Mouse (Mus musculus): ENCODE measurements around the gene Gm45140.

The Gm45140 gene

DNA sequence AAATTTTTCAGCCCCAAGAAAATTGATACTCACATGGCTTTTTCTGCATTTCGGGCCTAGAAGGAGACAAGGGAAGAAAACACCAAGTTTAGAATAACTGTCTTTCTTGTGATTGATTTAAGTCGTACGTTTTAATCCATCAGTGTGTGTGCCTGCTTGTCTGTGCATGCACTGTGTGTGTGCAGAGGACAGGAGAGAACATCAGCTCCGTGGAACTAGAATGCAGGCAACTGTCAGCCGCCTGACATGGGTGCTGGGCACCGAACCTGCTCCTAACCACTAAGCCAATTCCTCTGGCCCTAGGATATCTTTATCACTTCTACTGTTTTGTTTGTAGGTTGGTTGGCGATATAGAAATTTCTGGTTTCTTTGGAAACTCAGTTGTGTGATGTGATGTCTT lies at the start of gene Gm45140:
TSS of gene Gm45140 (minus strand) at position 101 of the 400 bp plus-strand sequence.
- no peak for DNase-seq (ENCODE audit: low spot score)

DNA sequence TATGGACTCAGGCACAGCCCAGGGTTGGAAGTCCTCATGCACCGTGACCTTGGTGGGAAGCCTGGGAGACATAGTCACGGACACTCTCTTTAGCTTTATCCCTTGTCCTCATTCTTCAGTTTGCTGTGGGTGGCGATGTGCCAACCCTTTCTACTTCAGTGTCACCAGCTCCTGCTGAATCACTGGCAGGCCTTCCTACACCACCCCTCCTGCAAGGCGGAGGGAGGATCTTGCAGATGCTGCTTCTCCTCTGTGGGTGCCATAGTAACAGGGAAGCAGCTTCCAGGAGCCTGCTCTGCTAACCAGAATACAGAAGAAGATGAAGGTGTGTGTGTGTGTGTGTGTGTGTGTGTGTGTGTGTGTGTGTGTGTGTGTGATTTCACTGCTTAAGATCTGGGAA lies 47.2 kb upstream of the Gm45140 start:
- DNase-seq (ENCODE audit: low spot score): no peak

DNA sequence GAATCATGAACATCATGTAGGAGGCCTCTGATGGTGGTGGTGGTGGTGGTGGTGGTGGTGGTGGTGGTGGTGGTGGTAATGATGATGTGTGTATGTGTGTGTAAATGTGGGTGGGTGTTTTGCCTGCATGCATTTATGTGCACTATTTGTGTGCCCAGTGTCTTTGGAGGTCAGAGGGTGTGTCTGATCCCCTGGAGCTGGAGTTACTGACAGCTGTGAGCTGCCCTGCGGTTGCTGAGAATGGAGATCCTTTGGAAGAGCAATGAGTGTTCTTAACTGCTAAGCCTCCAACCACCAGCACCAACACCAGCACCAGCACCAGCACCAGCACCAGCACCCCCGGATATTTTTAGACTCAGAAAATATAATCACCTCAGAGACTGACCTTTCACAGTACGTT lies 46.6 kb upstream of the Gm45140 start:
- DNase-seq (ENCODE audit: low spot score): no peak

DNA sequence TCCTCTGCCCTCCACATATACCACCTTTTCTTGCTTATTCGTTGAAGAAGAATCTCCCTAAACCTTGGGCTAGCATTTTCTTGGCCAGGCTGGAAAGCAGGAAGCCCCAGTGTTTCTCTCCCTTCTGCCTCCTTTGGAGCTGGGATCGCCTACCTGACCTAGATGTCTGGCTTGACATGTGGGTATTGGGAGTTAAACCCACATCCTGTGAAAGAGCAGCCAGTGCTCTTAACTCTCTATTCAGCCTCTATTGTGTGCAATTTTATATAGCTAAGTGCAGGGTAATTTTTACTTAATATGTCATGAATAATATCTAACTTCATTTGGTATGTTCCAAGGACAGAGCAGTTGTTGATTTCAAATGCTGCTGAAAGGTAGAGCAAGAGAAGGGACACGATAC lies 44.0 kb upstream of the Gm45140 start:
- DNase-seq (ENCODE audit: low spot score): no peak

DNA sequence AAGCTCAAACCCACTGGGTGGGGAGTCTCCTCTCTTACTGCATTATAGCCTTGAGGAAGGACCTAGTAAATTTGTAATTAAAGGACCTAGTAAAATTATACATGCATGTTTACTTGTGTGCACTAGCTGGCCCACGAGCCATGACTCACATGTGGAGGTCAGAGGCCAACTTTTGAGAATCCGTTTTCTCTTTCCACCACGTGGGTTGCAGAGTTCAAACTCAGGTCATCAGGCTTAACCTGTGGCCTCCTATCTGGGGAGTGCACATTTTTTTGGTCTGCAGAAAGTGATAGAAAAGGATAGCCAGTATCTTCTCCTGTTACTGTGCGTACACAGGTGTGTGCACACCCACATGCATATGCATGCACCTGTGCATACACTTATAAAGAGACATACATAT lies 43.4 kb upstream of the Gm45140 start:
- DNase-seq (ENCODE audit: low spot score): no peak

DNA sequence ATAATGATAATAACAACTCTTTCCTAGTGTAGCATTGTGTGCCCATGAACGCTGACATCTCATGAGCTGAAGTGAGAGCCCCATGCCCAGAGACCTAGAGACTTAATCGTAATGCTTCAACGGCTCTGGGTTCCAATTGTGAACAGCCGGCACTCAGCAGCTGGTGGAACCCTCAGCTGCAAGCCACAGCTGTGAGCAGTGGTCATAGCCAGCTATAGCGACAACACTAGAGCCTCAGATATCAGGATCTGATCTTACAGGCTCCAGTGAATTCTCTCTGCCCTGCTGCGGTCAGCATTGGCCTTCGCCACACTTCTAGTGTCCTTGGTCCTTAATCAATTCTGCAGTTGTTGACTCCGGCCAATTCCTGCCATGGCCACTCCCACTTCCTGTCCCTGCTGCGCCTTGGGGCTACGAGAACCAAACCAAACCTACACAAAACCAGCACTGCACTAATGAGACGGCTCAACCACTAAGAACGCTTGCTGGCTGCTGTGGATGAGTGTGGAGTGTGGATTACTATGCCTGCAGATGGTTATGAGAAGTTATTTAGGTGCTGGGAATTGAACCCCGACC lies 40.6 kb upstream of the Gm45140 start:
- no peak for DNase-seq (ENCODE audit: low spot score)

DNA sequence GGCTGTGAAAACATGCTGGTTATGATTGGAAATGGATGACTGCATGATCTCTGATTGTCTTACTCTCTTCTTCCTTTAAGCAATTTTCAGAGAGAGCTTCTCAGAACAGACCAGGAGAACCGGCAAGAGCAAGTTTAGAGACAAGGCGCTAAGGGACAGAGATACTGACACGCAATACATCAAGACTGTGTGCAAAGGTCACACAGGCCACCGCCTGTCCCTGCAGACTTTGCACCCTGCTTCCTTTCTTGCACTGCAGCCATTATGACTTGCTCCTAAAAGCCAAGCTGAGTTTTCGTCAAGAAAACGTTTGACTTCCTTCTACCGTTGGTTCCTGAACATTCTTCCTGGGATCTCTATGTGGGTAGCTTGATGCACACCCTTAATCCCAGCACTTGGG lies 40.0 kb upstream of the Gm45140 start:
- no peak for DNase-seq (ENCODE audit: low spot score)

DNA sequence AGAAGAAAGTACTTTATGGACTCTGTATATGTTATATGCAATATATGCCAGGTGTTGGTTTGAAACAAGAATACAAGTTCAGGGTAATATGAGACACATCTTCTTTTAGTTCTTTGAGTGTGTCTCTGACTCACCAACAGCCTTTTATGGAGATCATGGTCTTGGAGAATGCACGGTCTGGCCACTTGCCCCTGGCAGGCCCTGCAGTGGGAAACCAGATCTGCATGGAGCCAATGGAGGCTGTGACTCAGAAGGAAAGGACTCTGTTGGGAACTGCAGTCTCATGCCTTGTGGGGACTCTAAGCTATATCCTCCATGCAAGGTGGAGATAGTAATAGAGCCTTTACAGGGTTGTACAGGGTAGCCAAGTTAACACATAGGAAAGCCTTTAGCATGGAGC lies 39.5 kb upstream of the Gm45140 start:
- DNase-seq (ENCODE audit: low spot score): no peak

DNA sequence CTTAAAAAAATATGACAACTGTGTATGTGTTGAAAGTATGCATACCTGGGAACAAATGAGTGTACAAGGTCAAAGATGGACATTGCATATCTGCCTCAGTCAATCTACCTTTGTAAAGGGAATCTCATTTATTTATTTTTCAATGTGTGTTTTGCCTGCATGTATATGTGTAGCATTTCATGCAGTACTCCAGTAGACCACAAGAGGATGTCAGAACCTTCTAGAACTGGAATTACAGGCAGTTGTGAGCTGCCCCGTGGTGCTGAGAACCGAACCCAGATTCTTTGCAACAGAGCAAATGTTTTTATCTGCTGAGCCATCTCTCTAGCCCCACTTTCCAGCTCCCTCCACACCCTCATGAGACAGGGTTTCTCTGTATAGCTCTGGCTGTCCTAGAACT lies 38.4 kb upstream of the Gm45140 start:
- no peak for DNase-seq (ENCODE audit: low spot score)

DNA sequence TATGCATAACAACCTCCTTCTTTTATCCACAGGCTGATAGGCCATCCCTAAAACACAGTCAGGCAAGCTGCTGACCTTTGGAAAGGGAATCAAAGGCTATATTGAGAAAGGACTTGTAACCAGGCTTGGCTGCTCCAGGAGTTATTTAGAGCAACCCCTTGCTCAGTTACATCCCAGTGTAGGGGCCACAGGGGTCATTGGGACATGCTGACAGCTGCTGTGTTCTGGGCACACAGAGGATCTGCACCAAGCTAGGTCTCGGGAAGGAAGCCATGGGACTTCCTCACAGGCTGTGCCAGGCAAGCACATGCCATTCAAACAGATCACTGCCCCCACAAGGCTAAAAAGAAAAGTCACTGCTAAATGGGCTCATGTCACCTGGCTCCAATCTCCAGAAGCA lies 37.5 kb upstream of the Gm45140 start:
- DNase-seq (ENCODE audit: low spot score): no peak

DNA sequence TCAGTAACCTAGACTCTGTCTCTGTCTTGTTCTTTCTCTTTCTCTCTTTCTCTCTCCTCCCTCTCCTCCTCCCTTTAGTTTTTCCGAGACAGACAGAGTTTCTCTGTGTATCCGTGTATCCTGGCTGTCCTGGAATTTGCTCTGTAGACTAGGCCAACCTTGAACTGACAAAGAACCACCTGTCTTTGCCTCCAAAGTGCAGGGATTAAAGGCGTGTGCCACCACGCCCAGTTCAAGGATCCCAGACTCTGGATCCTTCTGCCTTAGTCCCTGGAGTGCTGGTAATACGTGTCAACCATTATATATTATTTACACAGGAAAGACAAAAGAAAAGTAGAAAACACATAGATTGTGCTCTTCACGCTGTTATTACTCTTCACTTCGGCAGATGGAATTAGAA lies 35.6 kb upstream of the Gm45140 start:
- DNase-seq (ENCODE audit: low spot score): no peak

DNA sequence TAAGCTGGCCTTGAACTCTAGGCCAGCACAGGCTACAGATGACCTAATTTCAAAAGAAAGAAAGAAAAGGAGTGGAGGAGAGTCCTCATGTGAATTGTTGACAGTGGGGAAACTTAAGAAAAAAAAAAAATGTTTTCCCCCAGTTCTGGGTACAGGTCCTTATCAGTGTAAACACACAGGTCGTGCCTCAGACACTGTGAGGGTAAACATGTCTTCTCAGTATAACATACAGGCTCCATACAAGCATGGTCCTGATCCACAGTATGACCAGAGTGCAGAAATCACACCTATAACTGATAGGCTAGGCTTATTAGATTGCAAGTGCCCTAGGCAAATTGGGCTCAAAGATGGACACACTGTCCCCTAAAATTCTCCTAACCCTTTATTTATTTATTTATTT lies 34.8 kb upstream of the Gm45140 start:
- DNase-seq (ENCODE audit: low spot score): no peak

DNA sequence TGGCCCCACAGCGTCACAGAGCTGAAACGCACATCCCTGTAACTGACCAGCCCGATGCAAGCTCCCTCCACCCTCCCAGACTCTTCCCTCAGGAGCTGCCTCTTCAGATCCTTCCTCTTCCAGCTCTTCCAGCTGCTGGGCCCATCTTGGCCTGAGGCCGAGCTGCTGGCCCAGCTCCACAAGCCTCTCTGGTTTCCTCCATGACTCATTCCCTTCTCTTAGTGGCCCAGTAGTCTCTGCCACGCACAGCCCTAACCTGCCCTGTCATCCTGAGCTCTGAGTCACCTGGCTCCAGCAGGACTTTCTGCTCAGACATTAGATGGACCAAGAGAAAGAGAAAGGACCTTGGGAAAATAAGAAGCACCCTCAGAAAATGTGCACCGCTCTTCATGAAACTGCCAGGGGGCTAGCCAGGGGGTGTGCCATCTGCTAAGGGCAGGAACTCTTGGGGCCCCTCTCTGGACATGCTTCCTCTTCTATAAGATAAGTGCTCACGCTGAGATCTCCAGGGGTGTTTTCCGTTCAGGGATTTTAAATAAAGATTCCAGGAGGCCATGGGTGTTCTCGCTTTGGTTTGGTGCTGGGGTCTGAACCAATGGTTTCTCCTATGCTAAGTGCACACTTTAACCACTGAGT lies 33.4 kb upstream of the Gm45140 start:
- DNase-seq (ENCODE audit: low spot score): no peak

DNA sequence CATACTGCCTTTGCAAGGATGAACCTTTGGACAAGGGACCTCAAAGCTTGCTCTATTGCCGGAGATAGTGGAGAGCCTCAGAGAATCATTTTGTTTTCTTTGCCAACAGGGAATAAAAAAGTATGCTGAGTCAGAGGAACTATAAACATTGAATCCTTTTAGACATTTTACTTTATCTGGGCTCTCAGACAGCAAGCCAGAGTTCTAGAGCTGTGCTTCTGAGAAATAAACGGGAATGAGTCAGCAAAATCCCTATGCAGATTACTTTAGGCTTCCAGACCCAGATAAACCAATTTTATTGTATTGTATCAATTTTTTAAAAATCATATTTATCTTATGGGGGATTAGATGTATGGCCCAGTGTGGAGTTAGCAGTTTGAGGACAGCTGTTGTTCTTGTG lies 31.7 kb upstream of the Gm45140 start:
- no peak for DNase-seq (ENCODE audit: low spot score)

DNA sequence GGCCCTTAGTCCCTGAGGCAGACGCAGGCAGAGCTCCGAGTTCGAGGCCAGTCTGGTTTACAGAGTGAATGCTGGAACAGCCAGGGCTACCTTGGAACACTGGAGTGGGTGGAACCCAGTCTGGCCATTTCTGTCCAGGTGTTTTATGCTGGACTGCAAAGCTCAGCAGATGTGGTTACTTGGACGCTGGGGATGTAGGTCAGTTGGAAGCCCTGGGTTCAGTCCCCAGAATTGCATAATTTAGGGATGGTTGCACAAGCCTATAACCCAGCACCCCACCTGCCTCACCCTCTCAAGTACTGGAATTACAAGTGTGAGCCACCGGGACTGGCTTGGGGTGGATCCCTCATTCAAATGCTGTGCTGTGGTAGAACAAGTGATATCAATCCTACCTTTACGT lies 30.6 kb upstream of the Gm45140 start:
- DNase-seq (ENCODE audit: low spot score): no peak

DNA sequence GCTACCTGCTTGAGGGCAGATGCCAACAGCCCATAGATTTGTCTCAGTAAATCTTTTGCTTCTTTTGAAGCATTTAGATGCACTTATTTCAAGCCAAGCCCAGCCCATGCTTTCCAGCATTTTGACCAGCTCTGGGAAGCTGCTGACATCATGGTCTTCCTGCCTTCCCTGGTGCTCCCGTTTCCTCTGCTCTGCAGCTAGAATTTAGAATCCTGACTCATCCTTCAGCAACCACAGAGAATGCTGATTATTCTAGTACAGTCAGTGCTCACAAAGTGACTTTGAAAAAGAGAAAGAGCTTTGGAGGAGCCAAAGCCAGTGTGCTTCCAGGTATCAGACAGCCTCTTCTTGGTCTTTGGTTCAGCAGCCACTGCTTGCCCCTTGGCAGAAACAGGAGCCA lies 21.5 kb upstream of the Gm45140 start:
- no peak for DNase-seq (ENCODE audit: low spot score)

DNA sequence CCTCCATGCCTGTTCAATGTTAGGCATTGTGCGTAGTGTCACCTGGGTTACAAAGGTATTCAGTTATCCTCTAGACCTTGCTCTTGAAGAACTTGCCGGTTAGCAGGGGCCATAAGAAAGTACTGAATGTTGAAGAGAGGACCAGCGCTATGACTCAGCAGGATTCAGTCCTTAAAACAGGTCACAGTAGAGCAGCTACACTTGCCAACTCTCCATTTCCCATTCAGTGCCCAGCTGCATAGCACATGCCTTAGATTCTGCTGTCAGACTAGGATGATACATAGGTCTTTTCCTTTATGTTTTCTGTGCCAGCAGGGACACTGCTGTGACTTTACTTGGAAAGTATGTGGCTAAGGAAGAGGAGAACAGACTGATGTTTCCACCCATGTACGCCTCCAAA lies 17.9 kb upstream of the Gm45140 start:
- DNase-seq (ENCODE audit: low spot score): no peak

DNA sequence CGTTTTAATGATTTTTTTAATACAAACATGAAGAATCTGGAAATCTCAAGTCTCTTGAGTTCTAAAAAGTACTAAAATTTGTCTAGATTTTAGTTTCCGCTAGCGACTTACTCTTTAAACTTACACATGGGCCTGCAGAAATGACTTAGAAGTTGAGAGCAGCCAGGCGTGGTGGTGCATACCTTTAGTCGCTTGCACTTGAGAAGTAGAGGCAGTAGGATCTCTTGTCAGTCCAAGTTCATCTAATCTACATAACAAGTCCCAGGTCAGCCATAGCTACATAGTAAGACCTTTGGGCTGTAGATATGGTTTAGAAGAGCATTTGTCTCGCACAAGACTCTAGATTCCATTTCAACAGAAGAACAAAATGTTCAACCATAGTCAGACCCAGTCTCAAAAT lies 16.3 kb upstream of the Gm45140 start:
- DNase-seq (ENCODE audit: low spot score): no peak

DNA sequence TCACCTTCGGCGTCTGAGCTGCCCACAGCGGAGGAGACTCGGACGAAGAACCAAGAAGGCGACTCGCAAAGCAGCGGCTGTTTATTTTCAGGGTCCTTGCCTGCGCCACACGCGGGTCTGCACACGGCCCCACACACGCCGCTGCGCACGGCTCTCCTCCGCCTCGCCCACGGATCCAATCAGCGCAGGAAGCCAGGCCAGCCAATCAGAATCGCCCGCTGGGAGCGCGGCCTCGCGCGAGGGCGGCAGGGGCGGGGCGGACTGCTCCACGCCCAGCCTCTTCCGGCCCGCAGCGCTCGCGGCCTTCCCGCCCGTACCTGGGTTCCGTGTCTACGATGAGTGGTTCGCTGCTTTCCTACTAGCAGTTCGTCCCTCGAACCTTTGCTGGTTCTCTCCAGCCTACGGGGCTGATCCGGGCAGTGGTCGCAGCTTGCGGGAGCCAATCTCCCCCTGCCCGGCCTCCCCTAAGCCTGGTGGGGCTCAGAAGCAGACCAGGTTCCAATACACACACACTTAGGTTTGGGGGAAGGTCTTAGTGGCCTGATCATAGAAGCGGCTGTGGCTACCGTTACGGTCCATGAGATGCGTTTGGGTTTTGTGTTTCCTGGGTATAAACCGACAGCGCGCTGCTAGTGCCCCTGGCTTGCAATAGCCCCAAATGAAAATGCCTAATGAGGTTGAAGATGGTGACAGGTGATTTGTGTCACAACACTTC lies 15.5 kb upstream of the Gm45140 start, which contains the start of gene Cnbp:
TSS of gene Cnbp (minus strand) at position 207 of the 715 bp plus-strand sequence.
- DNase-seq (ENCODE audit: low spot score): peak; percentile 97

DNA sequence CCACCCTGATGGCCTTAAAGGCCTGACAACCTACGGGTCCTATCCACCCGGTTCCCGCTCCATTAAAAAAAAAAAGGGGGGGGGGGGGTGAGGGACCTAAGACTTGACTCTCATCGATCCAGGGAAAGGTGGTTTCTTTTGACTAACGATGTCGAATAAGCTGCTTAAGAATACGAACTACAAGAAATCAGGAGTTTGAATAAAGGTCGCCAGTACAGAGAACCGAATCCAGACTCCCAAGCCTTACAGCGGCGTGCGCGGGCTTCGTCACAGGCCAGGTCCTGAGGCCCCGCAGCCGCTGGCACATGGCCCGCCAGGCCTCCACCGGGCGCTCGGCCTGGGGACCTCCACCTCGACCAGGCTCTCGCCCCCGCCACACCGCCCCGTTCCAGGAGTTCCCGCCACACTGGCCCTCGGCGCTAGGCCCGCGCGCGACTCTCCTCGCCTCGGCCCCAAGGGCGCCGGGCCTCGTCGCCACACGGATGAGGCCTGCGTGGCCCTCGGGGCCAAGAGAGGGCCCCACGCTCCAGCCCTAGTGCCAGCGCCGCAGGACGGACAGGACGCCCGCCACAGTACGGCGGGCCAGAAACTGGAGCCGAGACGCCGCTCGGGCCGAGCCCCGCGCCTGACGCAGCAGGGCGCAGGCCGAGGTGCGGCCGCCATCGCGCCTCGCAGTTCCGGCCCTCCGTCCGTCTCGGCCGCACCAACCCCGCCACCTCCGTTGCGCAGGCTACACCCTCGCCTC lies 14.7 kb upstream of the Gm45140 start:
- DNase-seq (ENCODE audit: low spot score): no peak

DNA sequence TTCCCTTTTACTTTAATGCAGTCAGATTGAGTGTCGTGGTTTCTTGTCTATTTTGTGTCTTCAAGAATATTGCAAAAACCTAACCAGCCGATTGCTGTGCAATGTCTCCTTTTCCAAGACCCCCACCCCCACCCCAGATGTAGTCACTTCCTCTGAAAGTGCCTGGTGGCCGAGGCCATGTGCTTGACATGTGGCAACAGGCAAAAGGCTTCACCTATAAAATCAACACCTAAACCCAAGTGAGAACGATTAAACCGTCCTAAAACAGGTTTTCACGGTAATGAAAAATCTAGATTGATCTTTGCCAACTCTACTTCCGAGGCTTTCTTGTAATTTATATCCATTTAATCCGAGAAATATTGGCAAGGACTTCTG lies 14.2 kb upstream of the Gm45140 start:
- DNase-seq (ENCODE audit: low spot score): peak; percentile 25

DNA sequence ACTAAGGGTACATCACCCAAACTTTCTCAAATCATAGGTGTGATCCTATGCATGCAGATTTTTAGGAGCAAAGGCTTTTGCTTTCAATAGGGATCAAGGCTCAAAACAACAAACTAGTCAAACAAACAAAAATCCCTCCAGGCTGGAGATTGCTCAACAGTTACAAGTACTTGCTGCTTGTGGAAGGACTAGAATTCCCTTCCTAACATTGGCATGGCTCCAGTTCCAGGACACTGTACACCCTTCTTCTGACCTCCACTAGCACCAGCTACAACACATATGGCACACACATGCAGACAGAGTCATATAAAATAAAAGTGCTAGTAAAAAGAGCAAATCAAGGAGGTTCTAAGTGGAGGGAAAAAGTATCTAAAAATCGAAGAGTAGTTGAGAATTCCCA lies 11.2 kb upstream of the Gm45140 start:
- no peak for DNase-seq (ENCODE audit: low spot score)

Data from T-cell, adult 2 months (primary cell).